Mouse (Mus musculus): ENCODE measurements around the gene Heatr6.

The Heatr6 gene

GRCm38 (mm10) chr11:83747376-83748265 is 5.9 kb upstream of the Heatr6 start:
- no peak for DNase-seq (ENCODE audit: low spot score in 2 of 2)

DNA sequence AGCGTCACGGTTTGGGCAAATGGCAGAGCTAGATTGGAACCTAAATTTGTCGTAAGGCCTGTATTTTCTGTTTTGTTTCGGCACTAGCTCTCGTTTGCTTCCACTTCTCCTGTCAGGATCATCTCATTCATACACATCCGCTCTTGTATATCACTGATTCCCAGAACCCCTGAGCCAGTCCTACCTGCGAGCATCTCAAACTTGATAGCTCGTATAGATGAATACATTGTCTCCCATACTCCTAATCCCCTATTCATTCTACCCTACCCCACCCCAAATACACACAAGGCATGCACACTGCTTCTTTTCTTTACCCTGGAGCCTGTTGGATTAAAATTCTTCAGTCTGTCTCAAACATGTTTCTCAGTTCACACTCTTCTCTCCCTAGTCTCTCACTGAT is 731 bp downstream of the Heatr6 start:
- no peak for DNase-seq (ENCODE audit: low spot score in 2 of 2)

GRCm38 (mm10) chr11:83767306-83767705 is 13.8 kb downstream of the Heatr6 start:
- no peak for DNase-seq (ENCODE audit: low spot score in 2 of 2)

DNA sequence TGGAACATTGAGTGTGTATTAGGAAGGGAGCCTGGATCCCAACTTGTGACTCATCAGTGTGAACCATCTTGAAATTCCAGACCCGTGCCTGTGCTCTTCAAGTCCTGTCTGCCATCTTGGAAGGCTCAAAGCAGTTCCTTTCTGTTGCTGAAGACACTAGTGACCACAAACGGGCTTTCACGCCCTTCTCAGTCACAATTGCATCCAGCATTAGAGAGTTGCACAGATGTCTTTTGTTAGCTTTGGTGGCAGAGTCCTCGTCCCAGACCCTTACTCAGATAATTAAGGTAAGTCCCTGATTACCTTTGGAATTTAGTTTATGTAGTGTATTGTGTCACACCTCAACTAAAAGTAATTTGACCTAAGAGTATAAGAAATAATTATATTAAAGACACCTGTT is 15.5 kb downstream of the Heatr6 start:
- DNase-seq (ENCODE audit: low spot score in 2 of 2) = no peak

GRCm38 (mm10) chr11:83771014-83771413 is 17.5 kb downstream of the Heatr6 start:
- DNase-seq (ENCODE audit: low spot score in 2 of 2) = no peak

GRCm38 (mm10) chr11:83772341-83772740 is 18.8 kb downstream of the Heatr6 start:
- DNase-seq (ENCODE audit: low spot score in 2 of 2) = no peak

DNA sequence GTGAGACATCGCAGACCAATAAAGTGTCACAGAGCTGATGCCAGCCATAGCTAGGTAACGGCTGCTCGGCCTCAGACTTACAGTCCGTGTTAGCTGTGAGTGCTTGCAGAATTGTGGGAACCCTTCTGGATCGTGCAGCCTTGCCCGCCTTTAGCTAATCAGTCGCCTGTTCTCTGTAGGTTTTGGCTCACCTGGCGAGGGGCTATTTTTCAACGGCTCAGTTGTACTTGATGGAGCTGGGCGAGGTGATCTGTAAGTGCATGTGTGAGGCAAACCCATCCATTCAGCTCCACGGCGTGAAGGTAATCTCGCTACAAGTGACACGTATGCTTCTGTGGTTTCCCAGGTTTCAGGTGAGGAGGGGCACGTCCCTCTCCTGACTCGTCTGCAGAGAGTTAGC is 20.2 kb downstream of the Heatr6 start:
- no peak for DNase-seq (ENCODE audit: low spot score in 2 of 2)

DNA sequence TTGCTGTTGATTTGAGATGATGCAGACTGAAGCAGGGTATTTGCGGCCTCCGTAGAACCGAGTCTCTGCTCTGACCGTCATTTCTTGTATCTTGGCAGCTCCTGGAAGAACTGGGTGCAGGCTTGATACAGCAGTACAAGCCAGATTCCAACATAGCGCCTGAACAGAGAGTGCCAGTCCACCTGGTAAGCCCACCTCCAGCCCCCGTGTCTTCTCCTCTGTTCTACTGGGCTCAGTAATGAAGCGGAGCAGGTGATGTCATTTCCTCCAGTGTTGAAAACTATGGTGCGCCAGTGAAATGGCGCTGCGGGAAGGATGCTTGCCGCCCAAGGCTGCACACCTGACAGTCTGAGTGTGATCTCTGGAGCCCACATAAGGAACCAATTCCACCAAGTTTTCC is 20.8 kb downstream of the Heatr6 start:
- DNase-seq (ENCODE audit: low spot score in 2 of 2) = no peak

GRCm38 (mm10) chr11:83776798-83777197 is 23.3 kb downstream of the Heatr6 start:
- no peak for DNase-seq (ENCODE audit: low spot score in 2 of 2)

DNA sequence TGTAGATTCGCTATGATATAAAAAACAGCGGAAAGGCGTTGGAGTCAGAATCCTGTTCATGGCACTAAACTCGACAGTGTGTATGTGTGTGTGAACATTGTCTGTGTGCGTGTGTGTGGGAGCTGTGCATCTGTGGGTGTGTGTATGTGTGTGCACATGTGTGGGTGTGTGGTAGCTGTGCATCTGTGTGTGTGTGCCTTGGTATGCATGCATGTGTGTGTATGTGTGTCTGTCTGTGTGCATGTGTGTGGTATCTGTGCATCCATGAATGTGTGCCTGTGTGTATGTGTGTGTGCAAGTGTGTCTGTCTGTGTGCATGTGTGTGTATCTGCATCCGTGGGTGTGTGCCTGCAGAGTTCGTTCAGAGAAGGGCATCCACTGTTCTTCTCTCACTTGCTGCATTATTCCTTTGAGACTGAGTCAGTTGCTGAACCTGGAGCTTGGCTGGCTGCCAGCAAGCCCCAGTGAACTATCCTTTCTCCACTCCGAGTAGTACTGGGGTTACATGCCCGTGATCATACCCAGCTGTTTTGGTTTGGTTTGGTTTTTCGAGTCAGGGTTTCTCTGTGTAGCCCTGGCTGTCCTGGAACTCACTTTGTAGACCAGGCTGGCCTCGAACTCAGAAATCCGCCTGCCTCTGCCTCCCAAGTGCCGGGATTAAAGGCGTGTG is 30.6 kb downstream of the Heatr6 start:
- DNase-seq (ENCODE audit: low spot score in 2 of 2) = no peak

- peak in 1 of 2 experiments; percentile 17 for DNase-seq (ENCODE audit: low spot score in 2 of 2)
Observed at GRCm38 (mm10) chr11:83784661-83785060, 31.2 kb downstream of the Heatr6 start.

GRCm38 (mm10) chr11:83785366-83785765 is 31.9 kb downstream of the Heatr6 start:
- peak in 1 of 2 experiments; percentile 25 for DNase-seq (ENCODE audit: low spot score in 2 of 2)

- DNase-seq (ENCODE audit: low spot score in 2 of 2) = no peak
Observed at GRCm38 (mm10) chr11:83786835-83787234, 33.3 kb downstream of the Heatr6 start.

DNA sequence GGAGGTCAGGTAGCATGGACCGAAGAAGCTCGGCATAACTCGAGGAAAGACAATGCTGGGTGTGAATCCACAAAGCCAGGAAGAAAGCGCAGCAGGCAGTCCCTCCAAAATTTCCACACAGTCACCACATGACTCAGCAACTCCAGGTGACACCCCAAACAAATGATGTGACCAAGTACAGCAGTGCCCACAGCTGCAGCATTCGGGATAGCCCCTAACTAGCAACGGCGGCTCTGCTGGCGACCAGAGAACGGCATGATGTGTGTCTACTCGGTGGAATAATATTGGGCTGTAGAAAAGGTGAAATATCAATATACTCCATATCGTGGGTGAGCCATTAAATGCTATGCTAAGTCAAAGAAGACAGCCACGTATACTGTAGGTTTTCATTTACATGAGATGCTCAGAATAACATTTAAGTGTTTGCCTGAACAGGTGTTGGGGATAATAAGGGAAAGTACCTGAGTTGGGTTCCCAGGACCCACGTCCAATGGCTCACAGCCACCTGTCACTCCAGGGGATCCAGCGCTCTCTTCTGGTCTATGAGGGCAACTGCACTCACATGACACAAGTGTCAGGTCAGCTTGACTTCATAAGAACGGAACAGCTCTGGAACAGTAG is 34.0 kb downstream of the Heatr6 start:
- DNase-seq (ENCODE audit: low spot score in 2 of 2) = no peak

DNA sequence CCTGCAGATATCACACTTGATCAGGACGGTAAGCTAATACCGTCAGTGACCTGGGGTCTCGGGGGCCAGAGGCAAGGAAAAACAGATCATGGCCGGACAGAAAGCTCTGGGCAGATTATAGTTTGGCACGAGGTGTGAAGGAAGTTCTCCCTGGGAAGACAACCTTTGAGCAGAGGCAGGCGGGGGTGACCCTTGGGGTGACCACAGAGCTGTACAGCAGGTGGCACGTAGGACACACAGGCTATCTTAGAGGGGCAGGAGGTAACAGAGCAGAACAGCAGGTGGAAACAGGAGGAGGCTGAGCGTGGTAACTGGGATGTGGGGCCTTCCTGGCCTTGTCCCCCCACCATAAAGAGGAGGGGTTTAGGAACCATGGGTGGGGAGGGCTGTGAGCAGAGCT is 34.8 kb downstream of the Heatr6 start:
- no peak for DNase-seq (ENCODE audit: low spot score in 2 of 2)

DNA sequence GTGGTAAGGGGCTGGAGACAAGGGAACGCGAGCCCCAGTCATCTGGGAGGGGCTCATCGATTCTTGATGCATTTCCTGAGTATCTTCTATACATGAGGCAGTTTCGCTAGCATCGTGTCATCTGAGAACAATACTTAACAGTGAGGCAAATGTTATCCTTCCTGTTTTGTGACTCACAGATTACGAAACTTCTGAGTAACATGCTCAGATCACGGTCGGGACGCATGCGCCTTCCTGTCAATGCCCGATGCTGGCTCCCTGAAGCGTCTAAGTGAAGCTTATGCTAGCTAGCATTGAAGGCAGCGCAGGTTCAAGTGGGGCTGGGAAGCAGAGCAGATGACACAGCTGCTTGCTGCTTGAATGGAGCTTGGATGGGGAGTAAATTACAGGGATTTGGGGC is 35.8 kb downstream of the Heatr6 start:
- DNase-seq (ENCODE audit: low spot score in 2 of 2) = peak; percentile 12 to 28

GRCm38 (mm10) chr11:83791133-83791532 is 37.6 kb downstream of the Heatr6 start:
- DNase-seq (ENCODE audit: low spot score in 2 of 2) = no peak

GRCm38 (mm10) chr11:83792316-83792914 is 38.9 kb downstream of the Heatr6 start:
- DNase-seq (ENCODE audit: low spot score in 2 of 2) = no peak

- DNase-seq (ENCODE audit: low spot score in 2 of 2) = no peak
Observed at GRCm38 (mm10) chr11:83793264-83793663, 39.8 kb downstream of the Heatr6 start.

GRCm38 (mm10) chr11:83796112-83796511 is 42.6 kb downstream of the Heatr6 start:
- no peak for DNase-seq (ENCODE audit: low spot score in 2 of 2)

GRCm38 (mm10) chr11:83796980-83797608 is 43.6 kb downstream of the Heatr6 start:
- no peak for DNase-seq (ENCODE audit: low spot score in 2 of 2)

Measured in thymus, postnatal 10 days (tissue).